Comparison of ENCODE assay signal across 8 mouse cellular contexts in genomic region chr3:75202808-75203503, GRCm38 (mm10). TPM values are rescaled to one million over a fixed set of nuclear protein-coding genes. Genes with fewer than 3 reads are reported as not detected.
A peak's percentile ranks its signal among the peaks of the same experiment; 100 is the strongest.
DNase-seq lines count a peak whose midpoint lies in the region; ATAC-seq lines count a peak whose summit lies in the region.

No protein-coding gene starts in this region.

- WGBS in forebrain, embryonic 15.5 days = 36% methylated on average over 12 of the region's 12 CpGs
- 36% methylated on average over 12 of the region's 12 CpGs for WGBS in kidney, embryonic 15.5 days
- 28% methylated on average over 12 of the region's 12 CpGs for WGBS in liver, embryonic 13.5 days (ENCODE audit: insufficient replicate concordance)
- WGBS in neural tube, embryonic 13.5 days = 40% methylated on average over 12 of the region's 12 CpGs

- DNase-seq in urinary bladder, postnatal 14 days (ENCODE audit: low spot score) = peak; percentile 43
- no peak for DNase-seq in urinary bladder, postnatal 10 days (ENCODE audit: low spot score)
- DNase-seq in c-Kit-positive CD71-negative TER-119-negative erythroid progenitor cells, embryonic 14.5 days (ENCODE audit: low read depth) = peak; percentile 10
- peak; percentile 3 for DNase-seq in liver, embryonic 13.5 days
- DNase-seq in thymus, postnatal 14 days = peak; percentile 57

- no peaks in the 10 kb centered on the region for H3K27me3 ChIP-seq in forebrain, embryonic 15.5 days
- H3K27me3 ChIP-seq in kidney, embryonic 15.5 days = no peaks in the 10 kb centered on the region
- H3K27me3 ChIP-seq in liver, embryonic 13.5 days = no peaks in the 10 kb centered on the region
- no peaks in the 10 kb centered on the region for H3K27me3 ChIP-seq in neural tube, embryonic 13.5 days

- no peak overlapping the region for H3K27ac ChIP-seq in forebrain, embryonic 15.5 days (replicated peaks)
- H3K27ac ChIP-seq in kidney, embryonic 15.5 days = no peak overlapping the region
- no peak overlapping the region for H3K27ac ChIP-seq in liver, embryonic 13.5 days
- H3K27ac ChIP-seq in neural tube, embryonic 13.5 days (replicated peaks) = no peak overlapping the region

- H3K4me2 ChIP-seq in forebrain, embryonic 15.5 days (replicated peaks) = no peak overlapping the region
- no peak overlapping the region for H3K4me2 ChIP-seq in kidney, embryonic 15.5 days
- no peak overlapping the region for H3K4me2 ChIP-seq in liver, embryonic 13.5 days
- H3K4me2 ChIP-seq in neural tube, embryonic 13.5 days = no peak overlapping the region

- no peak overlapping the region for H3K4me3 ChIP-seq in forebrain, embryonic 15.5 days
- H3K4me3 ChIP-seq in kidney, embryonic 15.5 days (replicated peaks) = no peak overlapping the region
- H3K4me3 ChIP-seq in liver, embryonic 13.5 days (replicated peaks) = no peak overlapping the region
- no peak overlapping the region for H3K4me3 ChIP-seq in neural tube, embryonic 13.5 days

- ATAC-seq in forebrain, embryonic 15.5 days (replicated peaks) = peak; percentile 64; the same call in 1 of the 2 replicates
- 0 out of 2 replicates have a peak, but pooled peaks have one; percentile 18 for ATAC-seq in kidney, embryonic 15.5 days (replicated peaks; ENCODE audit: low FRiP score)
- ATAC-seq in liver, embryonic 13.5 days (ENCODE audit: low read depth) = no peak
- peak; percentile 36; the same call in 1 of the 2 replicates for ATAC-seq in neural tube, embryonic 13.5 days (ENCODE audit: low read depth)

- H3K9me3 ChIP-seq in forebrain, embryonic 15.5 days = no peaks in the 10 kb centered on the region
- no peaks in the 10 kb centered on the region for H3K9me3 ChIP-seq in kidney, embryonic 15.5 days (replicated peaks)
- no peaks in the 10 kb centered on the region for H3K9me3 ChIP-seq in liver, embryonic 13.5 days (replicated peaks)
- no peaks in the 10 kb centered on the region for H3K9me3 ChIP-seq in neural tube, embryonic 13.5 days

- no peaks in the 10 kb centered on the region for H3K36me3 ChIP-seq in forebrain, embryonic 15.5 days
- H3K36me3 ChIP-seq in kidney, embryonic 15.5 days = no peaks in the 10 kb centered on the region
- H3K36me3 ChIP-seq in liver, embryonic 13.5 days = no peaks in the 10 kb centered on the region
- H3K36me3 ChIP-seq in neural tube, embryonic 13.5 days = no peaks in the 10 kb centered on the region

- H3K9ac ChIP-seq in forebrain, embryonic 15.5 days (replicated peaks) = no peak overlapping the region
- H3K9ac ChIP-seq in kidney, embryonic 15.5 days = no peak overlapping the region
- no peak overlapping the region for H3K9ac ChIP-seq in liver, embryonic 13.5 days
- H3K9ac ChIP-seq in neural tube, embryonic 13.5 days = no peak overlapping the region

- H3K4me1 ChIP-seq in forebrain, embryonic 15.5 days = no peaks in the 10 kb centered on the region
- no peaks in the 10 kb centered on the region for H3K4me1 ChIP-seq in kidney, embryonic 15.5 days
- H3K4me1 ChIP-seq in liver, embryonic 13.5 days (replicated peaks) = no peaks in the 10 kb centered on the region
- H3K4me1 ChIP-seq in neural tube, embryonic 13.5 days (replicated peaks) = no peaks in the 10 kb centered on the region

RNA-seq across cellular contexts. Expression of gene Zbbx, which starts 38.1 kb away (rescaled TPM):
- polyA plus RNA-seq in forebrain, embryonic 15.5 days (2015; fragmentation: Nextera tagmentation; extraction: Ambion mirVana) = 0.80 and 0.85 TPM in 2 replicates
- not detected in 2 replicates for polyA plus RNA-seq in kidney, embryonic 15.5 days (2015; fragmentation: Nextera tagmentation; extraction: Ambion mirVana)
- not detected in 2 replicates for polyA plus RNA-seq in liver, embryonic 13.5 days (2015; fragmentation: Nextera tagmentation; extraction: Ambion mirVana)
- polyA plus RNA-seq in neural tube, embryonic 13.5 days (2015; fragmentation: Nextera tagmentation; extraction: Ambion mirVana) = 0.25 TPM in 1 of 2 replicates, not detected in the other
